Mouse (Mus musculus): ENCODE data around the gene Celf2. TPM values are rescaled to one million over a fixed set of nuclear protein-coding genes. Genes with fewer than 3 reads are reported as not detected.

Gene Celf2
- polyA plus RNA-seq, 1 experiment from 2014 or later = 12.3 TPM

- H3K27me3 ChIP-seq (ENCODE audit: control insufficient read depth, insufficient read depth, low read length) = no peaks in the 10 kb centered on the region
- H3K4me1 ChIP-seq (ENCODE audit: control insufficient read depth, insufficient read depth, low read length) = no peaks in the 10 kb centered on the region
- no peak overlapping the region for H3K9ac ChIP-seq (ENCODE audit: low read depth, low read length)
- no peaks in the 10 kb centered on the region for H3K36me3 ChIP-seq (ENCODE audit: control insufficient read depth, insufficient read depth, low read length)
- no peak overlapping the region for H3K4me2 ChIP-seq (replicated peaks; ENCODE audit: low read depth, low read length)
- no peak overlapping the region for H3K4me3 ChIP-seq (ENCODE audit: low read length)
- ATAC-seq (ENCODE audit: low FRiP score, low TSS enrichment) = no peak
- H3K9me3 ChIP-seq (ENCODE audit: control insufficient read depth, low read length) = no peaks in the 10 kb centered on the region
- no peak overlapping the region for H3K27ac ChIP-seq (ENCODE audit: low read depth, low read length)
- WGBS = 92% methylated on average over 1 of the region's 1 CpGs
Observed at GRCm38 (mm10) chr2:6618450-6618849, 890.9 kb downstream of the Celf2 start.

GRCm38 (mm10) chr2:6604347-6604746, 905.0 kb downstream of the Celf2 start:
- no peaks in the 10 kb centered on the region for H3K36me3 ChIP-seq (ENCODE audit: control insufficient read depth, insufficient read depth, low read length)
- H3K4me3 ChIP-seq (ENCODE audit: low read length) = no peak overlapping the region
- no peaks in the 10 kb centered on the region for H3K27me3 ChIP-seq (ENCODE audit: control insufficient read depth, insufficient read depth, low read length)
- H3K4me1 ChIP-seq (ENCODE audit: control insufficient read depth, insufficient read depth, low read length) = no peaks in the 10 kb centered on the region
- H3K4me2 ChIP-seq (replicated peaks; ENCODE audit: low read depth, low read length) = no peak overlapping the region
- H3K27ac ChIP-seq (ENCODE audit: low read depth, low read length) = no peak overlapping the region
- no peaks in the 10 kb centered on the region for H3K9me3 ChIP-seq (ENCODE audit: control insufficient read depth, low read length)
- WGBS = 94% methylated on average over 2 of the region's 2 CpGs
- no peak for ATAC-seq (ENCODE audit: low FRiP score, low TSS enrichment)
- no peak overlapping the region for H3K9ac ChIP-seq (ENCODE audit: low read depth, low read length)

- no peaks in the 10 kb centered on the region for H3K36me3 ChIP-seq (ENCODE audit: control insufficient read depth, insufficient read depth, low read length)
- no peak overlapping the region for H3K27ac ChIP-seq (ENCODE audit: low read depth, low read length)
- H3K9ac ChIP-seq (ENCODE audit: low read depth, low read length) = no peak overlapping the region
- no peak overlapping the region for H3K4me2 ChIP-seq (replicated peaks; ENCODE audit: low read depth, low read length)
- ATAC-seq (ENCODE audit: low FRiP score, low TSS enrichment) = no peak
- H3K9me3 ChIP-seq (ENCODE audit: control insufficient read depth, low read length) = no peaks in the 10 kb centered on the region
- no peak overlapping the region for H3K4me3 ChIP-seq (ENCODE audit: low read length)
- H3K4me1 ChIP-seq (ENCODE audit: control insufficient read depth, insufficient read depth, low read length) = no peaks in the 10 kb centered on the region
- WGBS = 78% methylated on average over 6 of the region's 6 CpGs
- H3K27me3 ChIP-seq (ENCODE audit: control insufficient read depth, insufficient read depth, low read length) = no peaks in the 10 kb centered on the region
Observed at GRCm38 (mm10) chr2:6603880-6604279, 905.5 kb downstream of the Celf2 start.

GRCm38 (mm10) chr2:6602163-6602562, 907.2 kb downstream of the Celf2 start:
- H3K9me3 ChIP-seq (ENCODE audit: control insufficient read depth, low read length) = no peaks in the 10 kb centered on the region
- H3K4me1 ChIP-seq (ENCODE audit: control insufficient read depth, insufficient read depth, low read length) = no peaks in the 10 kb centered on the region
- H3K36me3 ChIP-seq (ENCODE audit: control insufficient read depth, insufficient read depth, low read length) = no peaks in the 10 kb centered on the region
- H3K9ac ChIP-seq (ENCODE audit: low read depth, low read length) = no peak overlapping the region
- WGBS = 87% methylated on average over 4 of the region's 4 CpGs
- no peak overlapping the region for H3K27ac ChIP-seq (ENCODE audit: low read depth, low read length)
- no peak for ATAC-seq (ENCODE audit: low FRiP score, low TSS enrichment)
- H3K4me3 ChIP-seq (ENCODE audit: low read length) = no peak overlapping the region
- no peak overlapping the region for H3K4me2 ChIP-seq (replicated peaks; ENCODE audit: low read depth, low read length)
- H3K27me3 ChIP-seq (ENCODE audit: control insufficient read depth, insufficient read depth, low read length) = no peaks in the 10 kb centered on the region

GRCm38 (mm10) chr2:6598879-6599167, 910.5 kb downstream of the Celf2 start:
- H3K36me3 ChIP-seq (ENCODE audit: control insufficient read depth, insufficient read depth, low read length) = no peaks in the 10 kb centered on the region
- no peak overlapping the region for H3K9ac ChIP-seq (ENCODE audit: low read depth, low read length)
- no peak overlapping the region for H3K4me2 ChIP-seq (replicated peaks; ENCODE audit: low read depth, low read length)
- ATAC-seq (ENCODE audit: low FRiP score, low TSS enrichment) = no peak
- no peaks in the 10 kb centered on the region for H3K27me3 ChIP-seq (ENCODE audit: control insufficient read depth, insufficient read depth, low read length)
- no peak overlapping the region for H3K4me3 ChIP-seq (ENCODE audit: low read length)
- WGBS = 94% methylated on average over 1 of the region's 1 CpGs
- H3K9me3 ChIP-seq (ENCODE audit: control insufficient read depth, low read length) = no peaks in the 10 kb centered on the region
- H3K27ac ChIP-seq (ENCODE audit: low read depth, low read length) = no peak overlapping the region
- H3K4me1 ChIP-seq (ENCODE audit: control insufficient read depth, insufficient read depth, low read length) = no peaks in the 10 kb centered on the region

GRCm38 (mm10) chr2:6598124-6598878, 911.1 kb downstream of the Celf2 start:
- no peaks in the 10 kb centered on the region for H3K9me3 ChIP-seq (ENCODE audit: control insufficient read depth, low read length)
- no peak overlapping the region for H3K27ac ChIP-seq (ENCODE audit: low read depth, low read length)
- no peak for ATAC-seq (ENCODE audit: low FRiP score, low TSS enrichment)
- H3K4me1 ChIP-seq (ENCODE audit: control insufficient read depth, insufficient read depth, low read length) = no peaks in the 10 kb centered on the region
- no peak overlapping the region for H3K9ac ChIP-seq (ENCODE audit: low read depth, low read length)
- no peak overlapping the region for H3K4me2 ChIP-seq (replicated peaks; ENCODE audit: low read depth, low read length)
- WGBS = 82% methylated on average over 8 of the region's 8 CpGs
- H3K4me3 ChIP-seq (ENCODE audit: low read length) = no peak overlapping the region
- H3K36me3 ChIP-seq (ENCODE audit: control insufficient read depth, insufficient read depth, low read length) = no peaks in the 10 kb centered on the region
- no peaks in the 10 kb centered on the region for H3K27me3 ChIP-seq (ENCODE audit: control insufficient read depth, insufficient read depth, low read length)

- 50% methylated on average over 1 of the region's 1 CpGs for WGBS
- H3K4me1 ChIP-seq (ENCODE audit: control insufficient read depth, insufficient read depth, low read length) = no peaks in the 10 kb centered on the region
Observed at GRCm38 (mm10) chr2:6594736-6595135, 914.6 kb downstream of the Celf2 start.

GRCm38 (mm10) chr2:6594160-6594559, 915.2 kb downstream of the Celf2 start:
- Histone ChIP-seq H3K36me3 (ENCODE audit: control insufficient read depth, insufficient read depth, low read length) (no peaks in the 10 kb centered on the region), H3K4me2 (replicated peaks; ENCODE audit: low read depth, low read length) (no peak overlapping the region), H3K9me3 (ENCODE audit: control insufficient read depth, low read length) (no peaks in the 10 kb centered on the region), H3K9ac (ENCODE audit: low read depth, low read length) (no peak overlapping the region), H3K4me1 (ENCODE audit: control insufficient read depth, insufficient read depth, low read length) (no peaks in the 10 kb centered on the region), H3K27me3 (ENCODE audit: control insufficient read depth, insufficient read depth, low read length) (no peaks in the 10 kb centered on the region), H3K27ac (ENCODE audit: low read depth, low read length) (no peak overlapping the region), H3K4me3 (ENCODE audit: low read length) (no peak overlapping the region)
- ATAC-seq (ENCODE audit: low FRiP score, low TSS enrichment) = no peak
- WGBS = 79% methylated on average over 3 of the region's 3 CpGs

More at GRCm38 (mm10) chr2:6594736-6595135, 914.6 kb downstream of the Celf2 start:
- H3K4me2 ChIP-seq (replicated peaks; ENCODE audit: low read depth, low read length) = no peak overlapping the region
- H3K36me3 ChIP-seq (ENCODE audit: control insufficient read depth, insufficient read depth, low read length) = no peaks in the 10 kb centered on the region
- ATAC-seq (ENCODE audit: low FRiP score, low TSS enrichment) = no peak
- no peak overlapping the region for H3K4me3 ChIP-seq (ENCODE audit: low read length)
- H3K9ac ChIP-seq (ENCODE audit: low read depth, low read length) = no peak overlapping the region
- H3K9me3 ChIP-seq (ENCODE audit: control insufficient read depth, low read length) = no peaks in the 10 kb centered on the region
- H3K27me3 ChIP-seq (ENCODE audit: control insufficient read depth, insufficient read depth, low read length) = no peaks in the 10 kb centered on the region
- no peak overlapping the region for H3K27ac ChIP-seq (ENCODE audit: low read depth, low read length)

GRCm38 (mm10) chr2:6593739-6594138, 915.6 kb downstream of the Celf2 start:
- Histone ChIP-seq H3K9me3 (ENCODE audit: control insufficient read depth, low read length) (no peaks in the 10 kb centered on the region), H3K27ac (ENCODE audit: low read depth, low read length) (no peak overlapping the region), H3K36me3 (ENCODE audit: control insufficient read depth, insufficient read depth, low read length) (no peaks in the 10 kb centered on the region), H3K27me3 (ENCODE audit: control insufficient read depth, insufficient read depth, low read length) (no peaks in the 10 kb centered on the region), H3K4me3 (ENCODE audit: low read length) (no peak overlapping the region), H3K4me1 (ENCODE audit: control insufficient read depth, insufficient read depth, low read length) (no peaks in the 10 kb centered on the region), H3K4me2 (replicated peaks; ENCODE audit: low read depth, low read length) (no peak overlapping the region), H3K9ac (ENCODE audit: low read depth, low read length) (no peak overlapping the region)
- no peak for ATAC-seq (ENCODE audit: low FRiP score, low TSS enrichment)
- WGBS = 83% methylated on average over 14 of the region's 14 CpGs

Measured in kidney, embryonic 14.5 days (tissue).